Mouse (Mus musculus) midbrain, embryonic 10.5 days (tissue): ENCODE results near the gene Eif2s1. TPM values are rescaled to one million over a fixed set of nuclear protein-coding genes. Genes with fewer than 3 reads are reported as not detected.

Experiments
- DNase-seq: peaks from one replicate; pipeline ENCODE4 v3.0.0-alpha.2; 2017; ENCODE audit warnings: low spot score
- H3K27ac ChIP-seq: fragments of 300-500 bp; sonication (generic); replicated peaks from 2 replicates; pipeline ENCODE4 v1.5.1; 2016; ENCODE audit warnings: mild to moderate bottlenecking
- H3K27me3 ChIP-seq: fragments of 300-500 bp; sonication (generic); 2 replicates; pipeline ENCODE4 v1.6.1; 2016; ENCODE audit warnings: low read depth, mild to moderate bottlenecking; ENCODE audit not compliant: poor library complexity, severe bottlenecking
- H3K36me3 ChIP-seq: fragments of 300-500 bp; sonication (generic); 2 replicates; pipeline ENCODE4 v1.6.1; 2016; ENCODE audit warnings: mild to moderate bottlenecking, moderate library complexity
- H3K4me1 ChIP-seq: fragments of 300-500 bp; sonication (generic); 2 replicates; pipeline ENCODE4 v1.6.1; 2016
- H3K4me3 ChIP-seq: fragments of 300-500 bp; sonication (generic); 2 replicates; pipeline ENCODE4 v1.5.1; 2016; ENCODE audit warnings: mild to moderate bottlenecking, moderate library complexity
- H3K9me3 ChIP-seq: fragments of 300-500 bp; sonication (generic); replicated peaks from 2 replicates; pipeline ENCODE4 v1.6.1; 2016; ENCODE audit warnings: mild to moderate bottlenecking
- WGBS: fragments of 180-500 bp; shearing (Covaris S2); methylation state at CpG from one replicate; pipeline ENCODE4 v1.1.7; 2016; 5-methylcytosine and 5-hydroxymethylcytosine counted together
- polyA plus RNA-seq: library from polyadenylated mRNA; unstranded; fragments of >200 nt; fragmentation: Nextera tagmentation; extraction: Ambion mirVana; gene quantifications from 2 replicates; pipeline ENCODE4 v1.2.1, GENCODE M21; 2016

Eif2s1 gene
- 270 and 310 TPM in 2 replicates for polyA plus RNA-seq

- under 1% methylated on average over 55 of the region's 55 CpGs for WGBS
- H3K4me3 ChIP-seq: peak within 1 kb of the TSS; percentile 88
Observed at GRCm38 (mm10) chr12:78861496-78862253, at the start of gene Eif2s1, which contains the start of gene Atp6v1d. Gene Eif2s1, plus strand, starts transcription at chr12:78861819. Gene Atp6v1d, minus strand, starts transcription at chr12:78861638.

GRCm38 (mm10) chr12:78814437-78814836 lies 47.2 kb upstream of the Eif2s1 start:
- no peaks in the 10 kb centered on the region for H3K27me3 ChIP-seq
- H3K9me3 ChIP-seq: no peaks in the 10 kb centered on the region
- H3K4me1 ChIP-seq: no peaks in the 10 kb centered on the region
- no peak for DNase-seq
- no peak overlapping the region for H3K4me3 ChIP-seq
- peaks cover 16% of the 10 kb centered on the region; the same call in 1 of the 2 replicates for H3K36me3 ChIP-seq
- H3K27ac ChIP-seq: no peak overlapping the region

More at GRCm38 (mm10) chr12:78861496-78862253, at the start of gene Eif2s1, which contains the start of gene Atp6v1d:
- H3K4me1 ChIP-seq: peaks cover 33% of the 10 kb centered on the region
- no peaks in the 10 kb centered on the region for H3K27me3 ChIP-seq
- DNase-seq: peak; percentile 99
- peaks cover 24% of the 10 kb centered on the region for H3K36me3 ChIP-seq
- peak within 1 kb of the TSS; percentile 95 for H3K27ac ChIP-seq
- H3K9me3 ChIP-seq: no peaks in the 10 kb centered on the region

GRCm38 (mm10) chr12:78834496-78834895 lies 27.1 kb upstream of the Eif2s1 start:
- 94% methylated on average over 2 of the region's 2 CpGs for WGBS

GRCm38 (mm10) chr12:78839906-78840305 lies 21.7 kb upstream of the Eif2s1 start:
- no peak for DNase-seq
- H3K27ac ChIP-seq: no peak overlapping the region
- WGBS: 93% methylated on average over 4 of the region's 4 CpGs
- H3K27me3 ChIP-seq: no peaks in the 10 kb centered on the region
- H3K36me3 ChIP-seq: peaks cover 92% of the 10 kb centered on the region
- H3K4me3 ChIP-seq: no peak overlapping the region
- no peaks in the 10 kb centered on the region for H3K4me1 ChIP-seq
- H3K9me3 ChIP-seq: no peaks in the 10 kb centered on the region

More at GRCm38 (mm10) chr12:78834496-78834895, 27.1 kb upstream of the Eif2s1 start:
- Histone ChIP-seq H3K9me3 (no peaks in the 10 kb centered on the region), H3K4me3 (no peak overlapping the region), H3K27me3 (no peaks in the 10 kb centered on the region), H3K27ac (no peak overlapping the region), H3K4me1 (no peaks in the 10 kb centered on the region), H3K36me3 (peaks cover 86% of the 10 kb centered on the region)
- DNase-seq: no peak

- H3K9me3 ChIP-seq: no peaks in the 10 kb centered on the region
- peaks cover 87% of the 10 kb centered on the region for H3K36me3 ChIP-seq
- WGBS: 93% methylated on average over 1 of the region's 1 CpGs
- H3K27ac ChIP-seq: no peak overlapping the region
- DNase-seq: no peak
- H3K27me3 ChIP-seq: no peaks in the 10 kb centered on the region
- no peak overlapping the region for H3K4me3 ChIP-seq
- no peaks in the 10 kb centered on the region for H3K4me1 ChIP-seq
Observed at GRCm38 (mm10) chr12:78842429-78842828, 19.2 kb upstream of the Eif2s1 start.

GRCm38 (mm10) chr12:78848246-78848645 lies 13.4 kb upstream of the Eif2s1 start:
- 89% methylated on average over 4 of the region's 4 CpGs for WGBS

GRCm38 (mm10) chr12:78860921-78861495 lies 611 bp upstream of the Eif2s1 start:
- peak overlapping the region; percentile 88 for H3K4me3 ChIP-seq
- H3K36me3 ChIP-seq: peaks cover 25% of the 10 kb centered on the region
- WGBS: 1% methylated on average over 30 of the region's 30 CpGs
- H3K4me1 ChIP-seq: peaks cover 33% of the 10 kb centered on the region
- no peaks in the 10 kb centered on the region for H3K9me3 ChIP-seq
- H3K27me3 ChIP-seq: no peaks in the 10 kb centered on the region
- H3K27ac ChIP-seq: peak overlapping the region; percentile 95
- no peak for DNase-seq

More at GRCm38 (mm10) chr12:78848246-78848645, 13.4 kb upstream of the Eif2s1 start:
- Histone ChIP-seq H3K4me3 (no peak overlapping the region), H3K36me3 (peaks cover 66% of the 10 kb centered on the region), H3K9me3 (no peaks in the 10 kb centered on the region), H3K27ac (no peak overlapping the region), H3K27me3 (no peaks in the 10 kb centered on the region), H3K4me1 (no peaks in the 10 kb centered on the region)
- DNase-seq: no peak

- H3K36me3 ChIP-seq: peaks cover 27% of the 10 kb centered on the region
- DNase-seq: no peak
- H3K27me3 ChIP-seq: no peaks in the 10 kb centered on the region
- peak overlapping the region; percentile 88 for H3K4me3 ChIP-seq
- no peaks in the 10 kb centered on the region for H3K9me3 ChIP-seq
- H3K4me1 ChIP-seq: peaks cover 33% of the 10 kb centered on the region
- peak overlapping the region; percentile 95 for H3K27ac ChIP-seq
- WGBS: 0% methylated on average over 22 of the region's 22 CpGs
Observed at GRCm38 (mm10) chr12:78862254-78862730, 673 bp downstream of the Eif2s1 start.

GRCm38 (mm10) chr12:78865434-78865833 lies 3.8 kb downstream of the Eif2s1 start:
- Histone ChIP-seq H3K27ac (no peak overlapping the region), H3K27me3 (no peaks in the 10 kb centered on the region), H3K4me1 (peaks cover 22% of the 10 kb centered on the region), H3K9me3 (no peaks in the 10 kb centered on the region), H3K4me3 (no peak overlapping the region), H3K36me3 (peaks cover 58% of the 10 kb centered on the region)
- DNase-seq: no peak
- 98% methylated on average over 1 of the region's 1 CpGs for WGBS

GRCm38 (mm10) chr12:78868115-78868514 lies 6.5 kb downstream of the Eif2s1 start:
- no peaks in the 10 kb centered on the region for H3K9me3 ChIP-seq
- peaks cover 10% of the 10 kb centered on the region for H3K4me1 ChIP-seq
- H3K4me3 ChIP-seq: no peak overlapping the region
- no peak overlapping the region for H3K27ac ChIP-seq
- no peak for DNase-seq
- H3K27me3 ChIP-seq: no peaks in the 10 kb centered on the region
- peaks cover 83% of the 10 kb centered on the region for H3K36me3 ChIP-seq
- 93% methylated on average over 1 of the region's 1 CpGs for WGBS

GRCm38 (mm10) chr12:78874581-78874980 lies 13.0 kb downstream of the Eif2s1 start:
- Histone ChIP-seq H3K27ac (no peak overlapping the region), H3K27me3 (no peaks in the 10 kb centered on the region), H3K4me1 (no peaks in the 10 kb centered on the region), H3K9me3 (no peaks in the 10 kb centered on the region), H3K4me3 (no peak overlapping the region), H3K36me3 (peaks cover 98% of the 10 kb centered on the region)
- DNase-seq: no peak
- WGBS: 96% methylated on average over 3 of the region's 3 CpGs

GRCm38 (mm10) chr12:78890062-78890461 lies 28.4 kb downstream of the Eif2s1 start:
- peaks cover 34% of the 10 kb centered on the region for H3K36me3 ChIP-seq
- no peaks in the 10 kb centered on the region for H3K27me3 ChIP-seq
- no peak overlapping the region for H3K4me3 ChIP-seq
- H3K27ac ChIP-seq: no peak overlapping the region
- H3K9me3 ChIP-seq: peaks cover 7% of the 10 kb centered on the region; the same call in 1 of the 2 replicates
- no peaks in the 10 kb centered on the region for H3K4me1 ChIP-seq
- WGBS: 65% methylated on average over 1 of the region's 1 CpGs
- no peak for DNase-seq

- Histone ChIP-seq H3K27me3 (no peaks in the 10 kb centered on the region), H3K9me3 (peaks cover 7% of the 10 kb centered on the region; the same call in 1 of the 2 replicates), H3K4me1 (no peaks in the 10 kb centered on the region), H3K36me3 (peaks cover 23% of the 10 kb centered on the region), H3K27ac (no peak overlapping the region), H3K4me3 (no peak overlapping the region)
- 93% methylated on average over 2 of the region's 2 CpGs for WGBS
- DNase-seq: no peak
Observed at GRCm38 (mm10) chr12:78891149-78891548, 29.5 kb downstream of the Eif2s1 start.
